Mouse (Mus musculus) Patski (cell line): Measurements from ENCODE around the gene Pigk. TPM values are rescaled to one million over a fixed set of nuclear protein-coding genes. Genes with fewer than 3 reads are reported as not detected.

Source experiments
- ATAC-seq: fragments of 100-300 bp; one replicate; pipeline ENCODE4 v1.8.0; 2021
- CTCF ChIA-PET: fragments of 350-600 bp; sonication (Branson Sonifier 250); formaldehyde crosslinking; loops from one replicate; lab custom pipeline; 2022; ENCODE audit warnings: inconsistent platforms; lab: Charles Lee
- POLR2A ChIA-PET: fragments of 350-600 bp; sonication (Branson Sonifier 250); formaldehyde crosslinking; loops from one replicate; lab custom pipeline; 2022; ENCODE audit warnings: antibody characterized with exemption, inconsistent platforms; lab: Charles Lee
- DNase-seq: peaks from one replicate; pipeline ENCODE4 v3.0.0-alpha.2; 2011; ENCODE audit warnings: low read depth, low spot score
- H3K27me3 ChIP-seq: fragments of 371-371 bp; one replicate; pipeline ENCODE4 v1.5.1; 2021
- CTCF ChIP-seq: fragments of 100-300 bp; IDR thresholded peaks from one replicate; pipeline ENCODE4 v1.5.1; 2021
- in situ Hi-C: fragments of 300-500 bp; cut with MboI; formaldehyde crosslinking; loops from 3 replicates; pipeline ENCODE4 v1.11.1; 2018; ENCODE audit warnings: low pct_unique_long_range_greater_than_20kb, mixed read lengths
- polyA plus RNA-seq: library from polyadenylated mRNA; unstranded; gene quantifications from one replicate; pipeline ENCODE4 v1.2.3, GENCODE M21; 2021

Pigk gene
- polyA plus RNA-seq, 1 experiment from 2014 or later, result 103 TPM

- CTCF ChIA-PET, result interaction anchor here (0.8 to 1.7 kb wide), 4 partner anchors 9 to 17 kb away, joined by 3 to 4 read pairs (median 3); no protein-coding TSS in a partner anchor
- in situ Hi-C loops, result loop anchor here (25.0 kb wide), 1 partner anchor 164 kb away; no protein-coding TSS in a partner anchor
- POLR2A ChIA-PET, result interaction anchor here (0.5 kb wide), 1 partner anchor 1587 kb away, joined by 3 read pairs; no protein-coding TSS in a partner anchor
These were observed 237.0 kb downstream of the Pigk start for GRCm38 (mm10) chr3:152950914-152951313.

GRCm38 (mm10) chr3:152951634-152952545 lies 238.0 kb downstream of the Pigk start:
- no peaks in the 10 kb centered on the region for H3K27me3 ChIP-seq
- ATAC-seq, result no peak
- no peak for DNase-seq
- ChIA-PET CTCF (interaction anchor here (0.9 to 1.7 kb wide), 8 partner anchors 8 to 169 kb away, joined by 3 to 5 read pairs (median 4); no protein-coding TSS in a partner anchor), POLR2A (no interaction called here)
- in situ Hi-C loops, result loop anchor here (25.0 kb wide), 1 partner anchor 165 kb away; no protein-coding TSS in a partner anchor
- no peak for TF ChIP-seq CTCF

More at GRCm38 (mm10) chr3:152950914-152951313, 237.0 kb downstream of the Pigk start:
- no peak for DNase-seq
- no peaks in the 10 kb centered on the region for H3K27me3 ChIP-seq
- no peak for ATAC-seq
- no peak for TF ChIP-seq CTCF

GRCm38 (mm10) chr3:152956038-152956437 lies 242.1 kb downstream of the Pigk start:
- no peaks in the 10 kb centered on the region for H3K27me3 ChIP-seq
- no peak for DNase-seq
- no peak for TF ChIP-seq CTCF
- ChIA-PET POLR2A (no interaction called here), CTCF (no interaction called here)
- in situ Hi-C loops, result loop anchor here (25.0 kb wide), 1 partner anchor 169 kb away; no protein-coding TSS in a partner anchor
- no peak for ATAC-seq

- no peak for DNase-seq
- CTCF ChIA-PET, result no interaction called here
- TF ChIP-seq CTCF, result no peak
- no peaks in the 10 kb centered on the region for H3K27me3 ChIP-seq
- POLR2A ChIA-PET, result no interaction called here
- in situ Hi-C loops, result loop anchor here (25.0 kb wide), 1 partner anchor 169 kb away; no protein-coding TSS in a partner anchor
- ATAC-seq, result no peak
These were observed 242.9 kb downstream of the Pigk start for GRCm38 (mm10) chr3:152956771-152957170.

DNA sequence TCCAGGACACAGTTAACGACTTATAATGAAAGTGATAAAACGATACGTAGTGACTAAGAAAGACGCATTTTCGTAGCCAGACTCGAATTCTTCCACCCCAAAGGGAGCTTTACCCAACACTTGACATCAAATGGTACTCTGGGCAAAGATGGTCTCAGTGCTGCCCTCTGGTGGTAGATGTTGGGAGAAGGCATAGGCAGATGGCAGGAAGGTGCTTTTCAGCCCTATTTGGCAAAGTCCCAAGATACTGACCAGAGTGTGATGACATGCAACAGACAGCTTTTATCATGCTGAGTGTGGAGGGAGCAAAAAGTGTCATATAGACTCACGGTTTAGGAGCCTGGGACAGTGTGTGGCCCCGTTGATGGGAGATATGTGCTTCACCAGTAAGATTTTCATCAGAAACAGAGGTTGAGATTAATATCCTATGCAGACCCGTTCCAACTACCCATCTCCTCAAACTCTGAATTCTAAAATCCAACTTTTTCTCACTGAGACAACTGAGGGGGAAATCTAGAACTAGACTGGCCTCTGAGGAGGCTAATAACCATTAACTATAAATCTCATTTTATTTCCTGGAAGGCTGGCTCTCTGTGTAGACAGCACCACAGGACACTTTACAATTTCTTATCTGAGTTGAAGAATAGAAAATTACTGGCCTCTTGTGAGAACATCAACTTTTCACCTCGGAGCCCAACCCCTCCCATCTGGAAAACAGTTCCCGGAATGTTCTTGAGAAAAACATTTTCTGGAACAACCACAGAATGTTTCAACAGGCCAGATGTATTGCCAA lies 244.7 kb downstream of the Pigk start:
- ChIA-PET POLR2A (interaction anchor here (0.6 kb wide), 1 partner anchor 53 kb away, joined by 4 read pairs; no protein-coding TSS in a partner anchor), CTCF (interaction anchor here (1.0 to 1.9 kb wide), 11 partner anchors 10 to 198 kb away, joined by 3 to 9 read pairs (median 4); no protein-coding TSS in a partner anchor)
- peak; percentile 88 for TF ChIP-seq CTCF
- H3K27me3 ChIP-seq, result no peaks in the 10 kb centered on the region
- ATAC-seq (no peak), DNase-seq (peak; percentile 50)
- in situ Hi-C loops, result loop anchor here (25.0 kb wide), 1 partner anchor 171 kb away; no protein-coding TSS in a partner anchor

GRCm38 (mm10) chr3:152961855-152962376 lies 248.0 kb downstream of the Pigk start:
- ATAC-seq (no peak), DNase-seq (no peak)
- CTCF ChIA-PET, result interaction anchor here (1.2 to 2.2 kb wide), 3 partner anchors 10 to 18 kb away, joined by 3 to 5 read pairs (median 5); no protein-coding TSS in a partner anchor
- POLR2A ChIA-PET, result no interaction called here
- H3K27me3 ChIP-seq, result no peaks in the 10 kb centered on the region
- TF ChIP-seq CTCF, result no peak
- in situ Hi-C loops, result loop anchor here (25.0 kb wide), 1 partner anchor 175 kb away; no protein-coding TSS in a partner anchor

DNA sequence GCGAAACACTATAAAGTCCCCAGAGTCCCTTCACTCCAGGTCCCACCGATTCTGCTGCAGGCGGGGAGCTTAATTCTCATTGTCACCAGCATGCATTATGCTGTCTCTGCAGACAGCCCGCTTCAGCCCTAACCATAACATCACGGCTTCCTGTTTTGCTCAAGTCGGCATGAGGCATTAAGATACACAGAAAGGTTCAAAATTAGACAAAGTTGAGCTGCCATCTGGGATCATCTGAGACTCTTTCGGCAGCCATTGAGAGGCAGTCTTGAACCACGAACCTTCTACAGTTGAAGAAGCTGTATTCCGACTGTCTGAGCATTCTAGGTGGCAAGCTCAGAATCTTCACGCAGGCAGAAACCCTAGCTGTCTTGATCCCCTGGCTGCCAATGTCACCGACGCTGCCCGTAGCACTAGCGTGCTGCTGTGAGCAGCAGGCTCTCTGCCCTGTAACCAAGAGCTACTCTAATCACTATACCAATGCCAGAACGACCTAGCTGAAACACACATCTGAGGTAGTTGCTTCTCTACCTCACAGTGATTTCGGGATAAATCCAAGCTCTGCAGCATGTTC lies 256.0 kb downstream of the Pigk start:
- in situ Hi-C loops, result loop anchor here (25.0 kb wide), 1 partner anchor 183 kb away; no protein-coding TSS in a partner anchor
- H3K27me3 ChIP-seq, result no peaks in the 10 kb centered on the region
- ChIA-PET POLR2A (interaction anchor here (0.6 kb wide), 1 partner anchor 432 kb away, joined by 3 read pairs; no protein-coding TSS in a partner anchor), CTCF (interaction anchor here (0.9 to 3.2 kb wide), 4 partner anchors 10 to 146 kb away, joined by 3 to 9 read pairs (median 5); no protein-coding TSS in a partner anchor)
- no peak for TF ChIP-seq CTCF
- ATAC-seq (no peak), DNase-seq (no peak)

- no peaks in the 10 kb centered on the region for H3K27me3 ChIP-seq
- in situ Hi-C loops, result loop anchor here (25.0 kb wide), 1 partner anchor 184 kb away; no protein-coding TSS in a partner anchor
- POLR2A ChIA-PET, result interaction anchor here (0.8 kb wide), 1 partner anchor 9 kb away, joined by 3 read pairs; no protein-coding TSS in a partner anchor
- CTCF ChIA-PET, result interaction anchor here (0.9 to 3.2 kb wide), 4 partner anchors 9 to 26 kb away, joined by 3 to 9 read pairs (median 6); no protein-coding TSS in a partner anchor
- ATAC-seq (peak; percentile 69), DNase-seq (no peak)
- no peak for TF ChIP-seq CTCF
These were observed 257.5 kb downstream of the Pigk start for GRCm38 (mm10) chr3:152971373-152971772.

DNA sequence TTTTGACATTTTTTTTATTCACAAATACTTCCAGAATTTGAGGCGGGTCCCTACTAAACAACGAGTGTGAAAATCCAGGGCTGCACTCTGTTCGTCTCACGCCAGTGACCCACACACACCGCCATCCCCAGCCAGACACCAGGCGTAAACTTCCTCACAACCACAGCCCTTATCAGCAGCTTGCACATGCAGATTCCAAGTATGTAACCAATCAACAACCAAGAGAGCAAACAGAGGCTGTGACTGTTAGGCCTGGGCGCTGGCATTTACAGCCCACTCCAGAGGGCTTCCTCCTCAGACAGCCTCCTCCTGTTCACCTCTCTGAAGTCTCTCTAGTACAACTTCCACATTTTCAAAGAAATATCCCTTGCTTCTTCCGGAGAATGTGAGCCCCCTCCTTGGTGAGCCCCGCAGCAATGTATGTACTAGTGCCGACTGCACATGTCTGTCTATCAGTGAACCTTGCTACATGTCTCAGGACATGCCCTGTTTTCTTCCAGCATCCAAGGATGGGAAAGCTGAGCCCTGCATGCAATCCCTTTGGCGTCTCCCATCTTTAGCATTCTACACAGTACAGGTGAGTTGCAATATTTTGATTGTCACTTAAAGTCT lies 265.7 kb downstream of the Pigk start:
- H3K27me3 ChIP-seq, result peaks cover 21% of the 10 kb centered on the region
- in situ Hi-C loops, result loop anchor here (10.0 kb wide), 1 partner anchor 675 kb away; no protein-coding TSS in a partner anchor
- CTCF ChIA-PET, result interaction anchor here (0.7 to 1.8 kb wide), 6 partner anchors 9 to 522 kb away, joined by 3 to 9 read pairs (median 4); no protein-coding TSS in a partner anchor
- POLR2A ChIA-PET, result interaction anchor here (0.9 kb wide), 1 partner anchor 8 kb away, joined by 3 read pairs; no protein-coding TSS in a partner anchor
- DNase-seq (no peak), ATAC-seq (no peak)
- TF ChIP-seq CTCF, result no peak
